Mouse (Mus musculus) liver, adult 2 months (tissue): ENCODE results near the gene Zc3h14.

Experiments used
- CTCF ChIP-seq: fragments of 200-500 bp; IDR thresholded peaks from 2 replicates; pipeline ENCODE4 v1.5.1; 2011; ENCODE audit warnings: low read depth, low read length, control low read depth
- POLR2A ChIP-seq: fragments of 200-500 bp; IDR thresholded peaks from 2 replicates; pipeline ENCODE4 v1.6.1; 2011; ENCODE audit warnings: low read length, control low read depth; ENCODE audit not compliant: insufficient read depth; ENCODE audit errors: extremely low read depth

DNA sequence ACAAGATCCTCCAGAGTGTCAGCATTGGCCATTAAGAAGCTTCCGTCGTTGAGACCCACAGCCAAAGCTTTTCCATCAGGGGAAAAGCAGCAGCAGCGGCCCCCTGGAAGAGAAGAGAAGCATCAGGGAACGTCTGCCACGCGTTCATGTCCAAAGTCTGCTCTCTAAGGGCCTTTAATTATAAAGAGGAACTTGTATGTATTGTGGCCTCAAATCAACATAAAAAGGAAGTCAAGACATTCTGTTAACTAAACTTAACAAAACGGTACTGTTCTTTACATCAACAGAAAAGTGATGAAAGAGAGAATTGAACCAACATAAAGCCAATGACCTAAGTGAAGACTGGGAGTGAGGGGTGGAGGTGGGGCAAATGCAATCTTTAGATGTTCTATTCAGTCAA is 84.4 kb downstream of the Zc3h14 start:
- TF ChIP-seq CTCF = no peak
- no peak for TF ChIP-seq POLR2A
